Mouse (Mus musculus) adrenal gland, postnatal 25 days (tissue): ENCODE measurements around the gene Naa80. TPM values are rescaled to one million over a fixed set of nuclear protein-coding genes. Genes with fewer than 3 reads are reported as not detected.
A peak's percentile ranks its signal among the peaks of the same experiment; 100 is the strongest.

Source experiments
- DNase-seq: peaks from one replicate; pipeline ENCODE4 v3.0.0; 2021; ENCODE audit warnings: mixed read lengths
- long read RNA-seq: library from polyadenylated mRNA; stranded (forward); transcript quantifications from one replicate; pipeline ENCODE4 v2.0.0, GENCODE M21; 2021
- total RNA-seq: library from RNA; stranded (reverse); gene quantifications from 2 replicates; pipeline ENCODE4 v1.2.3, GENCODE M21; 2021

The Naa80 gene
- 21.2 and 21.4 TPM in 2 replicates for total RNA-seq
- long read RNA-seq, partial matches to known transcripts = 4 of 6 reads
- long read RNA-seq, other reads (novel, unspliced or antisense) = 0 of 6 reads

DNA sequence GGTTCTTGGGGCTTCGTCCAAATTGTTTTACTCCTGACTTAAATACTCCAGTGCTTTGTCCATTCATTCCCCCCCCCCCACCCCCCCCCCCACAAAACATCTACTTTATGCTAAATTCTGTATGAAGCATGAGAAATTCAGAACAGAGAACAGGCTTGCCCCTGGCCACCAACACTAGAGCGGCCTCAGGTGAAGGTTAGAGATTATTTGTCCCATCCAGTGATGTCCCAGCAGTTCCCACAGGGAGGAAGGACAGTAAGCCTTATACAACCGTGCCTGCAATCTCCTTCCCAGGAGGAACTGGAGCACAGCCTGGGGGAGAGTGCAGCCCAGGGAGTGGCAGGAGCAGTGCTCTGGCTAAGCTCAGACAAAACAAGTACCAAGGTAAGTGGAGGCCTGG lies at the start of gene Naa80:
Gene Naa80 (plus strand): TSS at position 301 of the 400 bp plus-strand sequence.
- no peak for DNase-seq

GRCm38 (mm10) chr9:107533791-107534407 lies 44.8 kb upstream of the Naa80 start, which contains the start of gene Tmem115:
Tmem115 (plus strand) TSS chr9:107533945.
- peak; percentile 87 for DNase-seq

- peak; percentile 41 for DNase-seq
These were observed 44.1 kb upstream of the Naa80 start for GRCm38 (mm10) chr9:107534408-107535202.

DNA sequence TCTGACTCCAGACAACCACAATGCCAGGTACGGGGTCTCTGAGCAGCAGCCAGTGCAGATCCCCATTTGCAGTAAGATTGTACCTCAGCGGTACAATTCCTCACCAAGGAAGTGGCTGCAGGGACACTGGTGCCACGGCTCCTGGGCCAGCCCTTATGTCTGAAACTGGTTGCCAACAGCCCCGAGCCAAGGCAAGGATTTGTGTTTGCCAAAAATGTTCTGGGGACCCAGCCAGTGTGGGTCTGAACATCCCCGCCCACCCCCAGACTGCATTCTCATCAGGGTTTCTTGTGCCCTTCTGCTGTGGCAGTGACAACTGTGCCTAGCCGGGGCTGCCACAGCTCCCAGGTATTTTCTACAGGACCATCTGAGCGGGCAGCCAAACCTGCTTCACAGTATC lies 40.5 kb upstream of the Naa80 start:
- DNase-seq = no peak

DNA sequence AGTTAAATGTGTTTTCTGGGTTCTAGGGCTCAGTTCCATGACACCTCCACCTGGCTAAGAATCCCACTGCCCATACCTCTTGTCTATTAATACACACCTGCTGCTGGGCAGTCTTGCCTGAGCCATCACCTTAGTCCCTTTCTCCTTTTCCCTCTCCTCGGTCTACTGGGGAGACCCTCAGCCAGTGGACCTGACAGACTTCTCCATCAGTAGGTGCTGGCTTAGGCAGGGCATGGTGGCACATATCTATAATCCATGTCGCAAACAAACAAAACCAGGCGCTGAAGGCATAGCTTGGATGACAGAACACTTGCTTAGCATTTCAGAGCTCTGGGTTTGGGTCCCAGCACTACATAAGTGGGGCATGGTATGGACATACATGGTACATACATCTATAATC lies 40.0 kb upstream of the Naa80 start:
- no peak for DNase-seq

DNA sequence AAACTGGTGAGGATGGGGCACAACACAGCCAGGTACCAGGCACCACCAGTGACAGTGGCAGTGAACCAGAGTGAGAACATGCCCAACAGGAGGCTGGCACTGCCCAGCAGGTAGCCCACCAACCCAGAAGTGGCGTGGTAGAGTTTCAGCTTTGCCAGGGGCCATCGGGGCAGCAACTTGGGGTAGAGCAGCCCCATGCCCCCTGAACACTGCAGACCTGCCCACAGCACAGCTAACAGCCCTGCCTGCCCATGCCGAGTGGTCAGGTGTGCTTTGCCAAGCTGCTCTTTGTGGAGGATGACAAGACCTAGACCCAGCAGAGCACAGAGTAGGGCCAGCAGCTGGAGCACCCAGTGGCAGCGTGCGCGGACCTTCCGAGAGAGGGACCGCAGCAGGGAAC lies 38.7 kb upstream of the Naa80 start:
- DNase-seq = no peak

- no peak for DNase-seq
These were observed 38.3 kb upstream of the Naa80 start for GRCm38 (mm10) chr9:107540420-107540819.

GRCm38 (mm10) chr9:107541005-107541404 lies 37.7 kb upstream of the Naa80 start:
- no peak for DNase-seq

GRCm38 (mm10) chr9:107541474-107542351 lies 37.0 kb upstream of the Naa80 start, which contains the start of the genes Cyb561d2 and Nprl2:
Cyb561d2 (minus strand) TSS chr9:107542193.
Nprl2 (plus strand) TSS chr9:107542226.
- peak; percentile 94 for DNase-seq

DNA sequence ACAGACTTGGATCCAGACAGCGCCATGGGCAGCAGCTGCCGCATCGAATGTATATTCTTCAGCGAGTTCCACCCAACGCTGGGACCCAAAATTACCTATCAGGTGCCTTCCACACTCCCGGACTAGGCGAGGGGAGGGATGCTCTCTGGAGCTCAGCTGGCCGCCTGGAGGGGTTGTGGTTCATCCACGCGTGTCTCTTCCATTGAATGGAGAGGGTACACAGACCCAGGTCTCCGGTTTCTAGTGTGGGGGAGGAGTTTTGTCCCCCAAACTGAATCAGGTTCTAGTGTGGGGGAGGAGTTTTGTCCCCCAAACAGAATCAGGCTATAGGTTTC lies 36.4 kb upstream of the Naa80 start:
- no peak for DNase-seq

GRCm38 (mm10) chr9:107542721-107543120 lies 36.0 kb upstream of the Naa80 start:
- no peak for DNase-seq

GRCm38 (mm10) chr9:107543299-107543698 lies 35.4 kb upstream of the Naa80 start:
- no peak for DNase-seq

DNA sequence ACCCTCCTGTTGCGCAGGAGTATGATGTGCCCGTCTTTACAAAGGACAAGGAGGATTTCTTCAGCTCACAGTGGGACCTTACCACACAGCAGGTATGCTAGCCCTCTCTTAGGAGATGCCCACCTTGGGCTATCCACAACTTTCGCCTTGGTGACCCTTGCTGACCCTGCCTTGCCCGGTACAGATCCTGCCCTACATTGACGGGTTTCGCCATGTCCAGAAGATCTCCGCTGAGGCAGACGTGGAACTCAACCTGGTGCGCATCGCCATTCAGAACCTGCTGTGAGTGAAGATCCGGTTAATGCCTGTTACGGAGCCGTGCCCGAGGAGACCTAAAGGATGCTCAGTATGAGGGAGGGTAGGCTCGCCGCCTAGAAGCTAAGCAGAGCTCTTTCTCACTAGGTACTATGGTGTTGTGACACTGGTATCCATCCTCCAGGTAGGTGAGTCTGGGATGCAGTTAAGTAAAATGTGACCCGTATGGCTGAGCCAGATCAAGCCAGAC lies 34.4 kb upstream of the Naa80 start:
- no peak for DNase-seq

DNA sequence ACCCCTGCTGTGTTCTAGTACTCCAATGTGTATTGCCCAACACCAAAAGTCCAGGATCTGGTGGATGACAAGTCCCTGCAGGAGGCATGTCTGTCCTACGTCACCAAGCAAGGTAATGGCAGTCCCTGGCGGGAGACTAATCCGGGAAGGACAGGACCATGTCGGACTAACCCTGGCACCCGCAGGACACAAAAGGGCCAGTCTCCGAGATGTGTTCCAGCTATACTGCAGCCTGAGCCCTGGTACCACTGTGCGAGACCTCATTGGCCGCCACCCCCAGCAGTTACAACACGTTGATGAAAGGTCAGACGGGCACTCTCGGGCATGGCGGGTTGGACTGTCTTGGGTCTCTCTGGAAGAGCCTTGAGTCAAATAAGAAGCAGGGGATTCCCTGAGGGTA lies 34.0 kb upstream of the Naa80 start:
- no peak for DNase-seq

DNA sequence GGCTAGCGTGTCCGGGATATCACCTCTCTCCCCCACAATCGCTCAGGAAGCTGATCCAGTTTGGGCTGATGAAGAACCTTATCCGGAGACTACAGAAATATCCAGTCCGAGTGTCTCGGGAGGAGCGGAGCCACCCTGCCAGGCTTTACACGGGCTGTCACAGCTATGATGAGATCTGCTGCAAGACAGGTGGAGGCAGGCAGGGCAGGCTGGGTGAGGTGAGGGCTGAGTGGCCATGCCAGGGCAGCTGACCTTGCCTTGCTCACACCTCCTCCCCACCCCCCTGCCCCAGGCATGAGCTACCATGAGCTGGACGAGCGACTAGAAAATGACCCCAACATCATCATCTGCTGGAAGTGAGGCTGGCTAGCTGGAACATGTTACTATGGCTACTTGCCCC lies 33.5 kb upstream of the Naa80 start:
- no peak for DNase-seq

GRCm38 (mm10) chr9:107545602-107546001 lies 33.1 kb upstream of the Naa80 start:
- peak; percentile 76 for DNase-seq

DNA sequence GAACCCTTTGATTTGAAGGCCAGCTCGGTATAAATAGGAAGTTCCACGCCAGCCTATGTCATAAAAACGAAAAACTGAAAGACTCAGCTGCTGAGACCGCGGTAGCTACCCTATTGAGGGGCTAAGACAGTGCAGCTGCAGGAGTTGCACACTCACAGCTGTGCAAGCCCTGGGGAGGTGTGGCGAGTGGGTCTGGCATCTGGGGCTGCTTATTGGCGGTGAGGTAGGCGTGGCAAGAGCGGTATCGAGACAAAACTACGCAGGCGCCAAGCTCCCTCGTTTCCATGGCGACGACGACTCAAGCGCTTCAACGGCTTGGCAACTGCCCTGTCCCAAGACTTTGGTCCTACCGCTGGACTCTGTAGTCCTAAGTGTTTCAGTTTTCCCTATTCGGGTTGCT lies 31.7 kb upstream of the Naa80 start, which contains the start of gene Zmynd10:
Gene Zmynd10 (plus strand): TSS at position 273 of the 400 bp plus-strand sequence.
- DNase-seq = peak; percentile 90

GRCm38 (mm10) chr9:107547957-107548356 lies 30.7 kb upstream of the Naa80 start:
- DNase-seq = no peak

DNA sequence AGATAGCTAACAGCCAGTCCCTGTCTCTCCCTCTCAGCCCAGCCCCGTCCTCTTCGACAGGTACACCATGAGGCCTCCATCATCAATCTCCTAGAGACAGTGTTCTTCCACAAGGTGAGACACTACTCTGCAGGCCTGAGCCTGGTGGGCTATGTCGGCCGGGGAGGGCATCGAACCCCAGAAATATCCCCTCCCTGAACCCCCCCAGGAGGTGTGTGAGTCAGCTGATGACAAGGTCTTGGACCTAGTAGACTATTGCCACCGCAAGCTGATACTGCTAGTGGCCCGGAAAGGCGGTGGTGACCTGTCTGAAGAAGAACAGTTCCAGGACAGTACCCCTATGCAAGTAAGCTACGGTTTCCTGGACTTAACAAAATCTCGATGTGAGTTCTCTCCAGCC lies 29.9 kb upstream of the Naa80 start:
- DNase-seq = no peak

GRCm38 (mm10) chr9:107549297-107550074 lies 29.2 kb upstream of the Naa80 start:
- no peak for DNase-seq

GRCm38 (mm10) chr9:107550491-107551116 lies 28.1 kb upstream of the Naa80 start:
- no peak for DNase-seq
